Mouse (Mus musculus) macrophage (primary cell): ENCODE measurements around the gene Csrnp1. TPM values are rescaled to one million over a fixed set of nuclear protein-coding genes. Genes with fewer than 3 reads are reported as not detected.

Experiments
- H3K27ac ChIP-seq: fragments of 350-480 bp; formaldehyde crosslinking; 2 replicates; pipeline ENCODE4 v1.9.0; 2021
- H3K36me3 ChIP-seq: fragments of 350-480 bp; formaldehyde crosslinking; 2 replicates; pipeline ENCODE4 v1.9.0; 2021; ENCODE audit errors: inconsistent target
- H3K4me3 ChIP-seq: fragments of 350-480 bp; formaldehyde crosslinking; 2 replicates; pipeline ENCODE4 v1.9.0; 2021; ENCODE audit errors: inconsistent target
- H3K79me2 ChIP-seq: fragments of 350-480 bp; formaldehyde crosslinking; 2 replicates; pipeline ENCODE4 v1.9.0; 2021; ENCODE audit errors: inconsistent target
- WGBS: methylation state at CpG from one replicate; pipeline ENCODE4 v1.1.7; 2026; ENCODE audit warnings: inconsistent platforms; ENCODE audit not compliant: missing documents; 5-methylcytosine and 5-hydroxymethylcytosine counted together
- polyA plus RNA-seq: library from polyadenylated mRNA; stranded (reverse); fragments of 250-400 nt; gene quantifications from 3 replicates; pipeline ENCODE4 v1.2.4, GENCODE M21; 2018; ENCODE audit warnings: inconsistent platforms

Csrnp1 gene
- polyA plus RNA-seq, 1 experiment from 2014 or later = 5.0 TPM

DNA sequence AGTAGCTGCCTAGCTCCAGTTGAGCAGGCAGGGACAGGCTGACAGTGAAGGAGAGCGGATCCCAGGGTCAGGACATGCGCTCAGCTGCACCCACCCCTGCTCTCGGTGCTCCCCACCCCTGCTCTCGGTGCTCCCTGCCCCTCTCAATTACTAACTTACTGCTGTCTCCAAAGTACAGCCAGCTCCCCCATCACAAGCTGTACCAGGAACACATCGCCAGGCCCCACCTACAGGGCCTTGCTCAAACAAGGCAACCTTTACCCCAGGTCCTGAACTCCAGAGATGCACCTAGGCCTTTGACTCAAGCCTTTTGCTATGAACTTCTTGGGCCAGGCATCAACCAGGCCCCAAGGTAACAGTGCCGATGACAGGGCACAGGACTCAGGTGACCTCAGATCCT is 50.8 kb downstream of the Csrnp1 start:
- WGBS = 95% methylated on average over 5 of the region's 6 CpGs
- H3K79me2 ChIP-seq = peaks cover 22% of the 10 kb centered on the region; the same call in 1 of the 2 replicates
- peaks cover 21% of the 10 kb centered on the region; the same call in 1 of the 2 replicates for H3K36me3 ChIP-seq
- no peak overlapping the region for H3K4me3 ChIP-seq
- H3K27ac ChIP-seq = no peak overlapping the region

DNA sequence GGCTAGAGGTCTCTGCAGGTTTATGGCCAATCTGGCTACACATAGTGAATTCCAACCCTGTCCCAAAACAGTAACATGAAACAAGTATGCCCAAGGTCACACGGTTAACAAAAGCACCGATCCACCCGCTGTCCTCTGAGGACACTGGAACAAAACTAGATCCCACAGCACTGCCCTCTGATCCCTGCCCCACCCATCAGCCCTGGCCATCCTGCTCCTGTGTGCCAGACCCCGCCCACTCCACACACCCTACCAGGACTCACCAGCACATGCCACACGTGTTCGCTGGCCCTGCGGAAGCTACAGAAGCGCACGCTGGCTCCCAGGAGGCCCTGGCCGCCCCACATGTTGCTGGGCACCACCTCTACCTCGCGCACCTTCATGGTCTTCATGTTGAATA is 52.1 kb downstream of the Csrnp1 start:
- Histone ChIP-seq H3K27ac (no peak overlapping the region), H3K4me3 (no peak overlapping the region), H3K36me3 (peaks cover 29% of the 10 kb centered on the region; the same call in 1 of the 2 replicates), H3K79me2 (peaks cover 22% of the 10 kb centered on the region; the same call in 1 of the 2 replicates)
- WGBS = 94% methylated on average over 12 of the region's 12 CpGs

DNA sequence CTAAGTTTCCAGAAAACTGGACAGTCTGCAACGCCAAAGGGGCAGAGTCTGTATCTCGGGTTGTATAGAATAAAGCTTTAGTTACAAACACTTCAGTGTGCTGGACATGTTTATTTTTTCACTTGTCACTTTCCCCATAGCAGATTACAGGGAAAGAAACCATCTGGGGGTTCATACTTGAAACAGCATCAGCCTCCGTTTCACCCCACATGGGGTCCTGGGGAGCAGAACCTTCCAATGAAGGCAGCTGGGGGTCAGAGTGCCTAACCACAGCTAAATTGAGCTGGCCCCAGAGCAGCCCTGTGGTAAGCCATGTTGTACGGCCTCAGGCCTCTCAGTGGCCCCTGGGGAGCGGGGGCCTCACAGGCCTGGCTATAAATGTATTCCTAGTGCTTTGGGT is 58.0 kb downstream of the Csrnp1 start:
- Histone ChIP-seq H3K79me2 (no peaks in the 10 kb centered on the region), H3K4me3 (no peak overlapping the region), H3K27ac (no peak overlapping the region), H3K36me3 (peaks cover 64% of the 10 kb centered on the region)
- WGBS = 93% methylated on average over 5 of the region's 5 CpGs

DNA sequence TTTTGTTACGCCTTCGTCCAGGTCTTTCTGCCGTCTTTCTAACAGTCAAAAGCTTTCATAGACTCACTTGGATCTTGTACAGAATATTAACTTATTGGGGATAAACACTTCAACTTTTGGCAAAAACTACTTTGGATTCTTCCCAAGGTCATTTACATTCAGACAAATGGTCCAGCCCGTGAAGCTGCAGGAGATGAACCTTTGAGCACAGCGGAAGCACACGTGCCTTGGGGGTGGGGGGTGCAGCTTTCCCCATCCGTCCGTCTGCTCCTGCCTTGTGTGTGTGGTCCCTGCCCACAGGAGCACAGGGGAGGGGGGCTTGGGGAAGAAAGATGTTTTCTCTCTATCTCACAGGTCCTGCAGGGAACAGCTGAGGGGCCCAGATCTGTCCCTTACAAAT is 58.7 kb downstream of the Csrnp1 start:
- peaks cover 65% of the 10 kb centered on the region for H3K36me3 ChIP-seq
- WGBS = 50% methylated on average over 7 of the region's 8 CpGs
- peak overlapping the region; percentile 77 for H3K27ac ChIP-seq
- H3K79me2 ChIP-seq = no peaks in the 10 kb centered on the region
- no peak overlapping the region for H3K4me3 ChIP-seq

DNA sequence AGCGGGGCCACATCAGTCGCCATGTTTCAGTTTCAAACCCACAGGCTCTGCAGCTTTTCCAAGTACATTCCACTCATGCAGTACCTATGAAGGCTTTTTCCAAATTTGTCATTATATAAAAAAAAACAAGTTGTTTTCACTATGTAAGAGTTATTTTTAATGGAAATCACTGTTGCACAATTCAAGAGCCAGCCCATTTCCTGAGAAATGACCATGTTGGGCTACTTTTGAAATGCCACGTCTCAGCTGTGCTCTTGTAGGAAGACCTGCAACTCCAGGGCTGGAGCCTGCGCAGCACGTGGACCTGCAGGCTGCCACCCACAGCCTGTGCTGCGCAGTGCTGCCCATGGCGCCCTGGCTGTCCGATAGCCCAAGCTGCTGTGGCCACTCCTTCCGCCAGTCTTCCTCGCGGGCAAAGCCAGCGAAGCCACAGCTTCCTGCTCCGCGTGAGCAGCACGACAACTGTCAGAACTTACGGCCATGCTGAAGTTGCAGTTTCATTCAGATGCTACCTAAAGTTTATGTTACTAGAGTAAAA is 59.3 kb downstream of the Csrnp1 start:
- WGBS = 10% methylated on average over 16 of the region's 16 CpGs
- Histone ChIP-seq H3K36me3 (peaks cover 65% of the 10 kb centered on the region), H3K4me3 (no peak overlapping the region), H3K27ac (peak overlapping the region; percentile 77), H3K79me2 (no peaks in the 10 kb centered on the region)

DNA sequence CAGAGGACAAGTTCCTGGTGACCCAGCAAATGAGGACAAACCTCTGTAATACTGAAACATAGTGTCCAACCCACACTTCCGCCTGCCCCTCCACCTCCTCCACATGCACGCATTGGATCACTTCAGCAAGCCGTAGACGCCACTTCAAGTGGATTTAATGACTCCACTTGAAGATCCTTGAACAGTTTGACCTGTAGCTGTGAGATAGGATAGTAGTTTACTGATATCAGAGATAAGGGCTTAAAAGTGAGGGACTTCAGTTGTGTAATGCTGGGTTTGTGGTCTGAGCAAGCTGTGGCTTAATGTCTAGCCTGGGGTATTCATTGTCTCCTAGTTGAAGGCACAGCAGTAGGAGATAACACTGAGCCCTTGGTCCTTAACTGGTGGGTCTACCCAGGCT is 61.0 kb downstream of the Csrnp1 start:
- 95% methylated on average over 4 of the region's 4 CpGs for WGBS
- Histone ChIP-seq H3K79me2 (no peaks in the 10 kb centered on the region), H3K27ac (no peak overlapping the region), H3K36me3 (peaks cover 63% of the 10 kb centered on the region), H3K4me3 (no peak overlapping the region)

Other genes starting within 250 kb of the Csrnp1 start
- gene Scn11a, start 159.2 kb downstream of the Csrnp1 start, polyA plus RNA-seq = not detected in 3 replicates
- gene Wdr48, start 89.8 kb downstream of the Csrnp1 start, polyA plus RNA-seq = 25.1 to 40.5 TPM (median 29.3 TPM) in 3 replicates
- 5.6 to 12.2 TPM (median 9.6 TPM) in 3 replicates for gene Gorasp1, start 47.1 kb downstream of the Csrnp1 start, polyA plus RNA-seq
- gene Ttc21a, start 47.1 kb downstream of the Csrnp1 start, polyA plus RNA-seq = 0.05 to 0.09 TPM (median 0.06 TPM) in 3 replicates
- gene Xirp1, start 38.9 kb upstream of the Csrnp1 start, polyA plus RNA-seq = not detected in 3 replicates
- 0.66 to 3.0 TPM (median 0.75 TPM) in 3 replicates for gene Cx3cr1, start 85.2 kb upstream of the Csrnp1 start, polyA plus RNA-seq
- gene Ccr8, start 107.5 kb upstream of the Csrnp1 start, polyA plus RNA-seq = not detected in 3 replicates
- gene Slc25a38, start 125.7 kb upstream of the Csrnp1 start, polyA plus RNA-seq = 3.5 to 10.7 TPM (median 9.8 TPM) in 3 replicates
- gene Rpsa, start 143.0 kb upstream of the Csrnp1 start, polyA plus RNA-seq = 581 to 998 TPM (median 592 TPM) in 3 replicates
- gene Mobp, start 165.0 kb upstream of the Csrnp1 start, polyA plus RNA-seq = not detected in 3 replicates